Mouse (Mus musculus): Measurements from ENCODE around the gene Tomm40. TPM values are rescaled to one million over a fixed set of nuclear protein-coding genes. Genes with fewer than 3 reads are reported as not detected.

Gene Tomm40
- total RNA-seq, 1 experiment = 342 TPM

GRCm38 (mm10) chr7:19760021-19760420 lies 44.8 kb upstream of the Tomm40 start:
- TF ChIP-seq ZC3H11A (IDR thresholded peaks at IDR 0.05; ENCODE audit: borderline replicate concordance, low read depth, low read length) = no peak
- TF ChIP-seq ZNF384 (IDR thresholded peaks at IDR 0.05; ENCODE audit: low read depth, low read length) = no peak
- no peak for TF ChIP-seq HCFC1 (IDR thresholded peaks at IDR 0.05; ENCODE audit: borderline replicate concordance, insufficient read depth, low read length)
- no peak for TF ChIP-seq MAFK (IDR thresholded peaks at IDR 0.05; ENCODE audit: insufficient read depth, low read depth, low read length)
- TF ChIP-seq CHD2 (IDR thresholded peaks at IDR 0.05; ENCODE audit: low read depth, low read length) = no peak
- in situ Hi-C loops (cut with MboI; ENCODE audit: low sequenced_read_pairs in 2 of 2, unreplicated experiment in 2 of 2) = no loop called here
- H3K4me3 ChIP-seq (ENCODE audit: insufficient read depth in 1 of 2, low read depth in 1 of 2, low read length in 2 of 2, poor library complexity in 1 of 2, severe bottlenecking in 1 of 2) = no peak overlapping the region
- H3K9me3 ChIP-seq (ENCODE audit: control insufficient read depth, insufficient read depth, low read depth, low read length) = no peaks in the 10 kb centered on the region
- H3K4me1 ChIP-seq (ENCODE audit: control insufficient read depth in 2 of 2, insufficient read depth in 2 of 2, low read length in 2 of 2, poor library complexity in 1 of 2) = peaks cover 2 to 28% of the 10 kb centered on the region in 2 experiments; a peak in 3 of 4 replicates
- no peak overlapping the region for H3K27ac ChIP-seq (ENCODE audit: insufficient read depth, low read depth, low read length, poor library complexity, severe bottlenecking)
- H3K36me3 ChIP-seq (ENCODE audit: control insufficient read depth, insufficient read depth, low read length, poor library complexity, severe bottlenecking) = peaks cover 32% of the 10 kb centered on the region
- no peak for DNase-seq (ENCODE audit: low read depth, low spot score)
- H3K9ac ChIP-seq (ENCODE audit: insufficient read depth, low read depth, low read length, poor library complexity, severe bottlenecking) = no peak overlapping the region

- peaks cover 21% of the 10 kb centered on the region for H3K36me3 ChIP-seq (ENCODE audit: control insufficient read depth, insufficient read depth, low read length, poor library complexity, severe bottlenecking)
- no peaks in the 10 kb centered on the region for H3K9me3 ChIP-seq (ENCODE audit: control insufficient read depth, insufficient read depth, low read depth, low read length)
- DNase-seq (ENCODE audit: low read depth, low spot score) = no peak
- H3K4me1 ChIP-seq (ENCODE audit: control insufficient read depth in 2 of 2, insufficient read depth in 2 of 2, low read length in 2 of 2, poor library complexity in 1 of 2) = peaks cover 2 to 23% of the 10 kb centered on the region in 2 experiments; a peak in 3 of 4 replicates
- no peak for TF ChIP-seq ZNF384 (IDR thresholded peaks at IDR 0.05; ENCODE audit: low read depth, low read length)
- TF ChIP-seq ZC3H11A (IDR thresholded peaks at IDR 0.05; ENCODE audit: borderline replicate concordance, low read depth, low read length) = no peak
- TF ChIP-seq MAFK (IDR thresholded peaks at IDR 0.05; ENCODE audit: insufficient read depth, low read depth, low read length) = no peak
- TF ChIP-seq HCFC1 (IDR thresholded peaks at IDR 0.05; ENCODE audit: borderline replicate concordance, insufficient read depth, low read length) = no peak
- no peak for TF ChIP-seq CHD2 (IDR thresholded peaks at IDR 0.05; ENCODE audit: low read depth, low read length)
- in situ Hi-C loops (cut with MboI; ENCODE audit: low sequenced_read_pairs in 2 of 2, unreplicated experiment in 2 of 2) = loop anchor here in 1 of 2 experiments (10.0 kb wide), 1 partner anchor 56 kb away; no protein-coding TSS in a partner anchor
- peak overlapping the region in 1 of 2 experiments; percentile 11; a peak in 1 of 4 replicates for H3K4me3 ChIP-seq (ENCODE audit: insufficient read depth in 1 of 2, low read depth in 1 of 2, low read length in 2 of 2, poor library complexity in 1 of 2, severe bottlenecking in 1 of 2)
- no peak overlapping the region for H3K27ac ChIP-seq (ENCODE audit: insufficient read depth, low read depth, low read length, poor library complexity, severe bottlenecking)
- H3K9ac ChIP-seq (ENCODE audit: insufficient read depth, low read depth, low read length, poor library complexity, severe bottlenecking) = no peak overlapping the region
These were observed 43.4 kb upstream of the Tomm40 start for GRCm38 (mm10) chr7:19758623-19759022.

GRCm38 (mm10) chr7:19755851-19756786 lies 40.9 kb upstream of the Tomm40 start:
- H3K4me3 ChIP-seq (ENCODE audit: insufficient read depth in 1 of 2, low read depth in 1 of 2, low read length in 2 of 2, poor library complexity in 1 of 2, severe bottlenecking in 1 of 2) = no peak overlapping the region
- H3K36me3 ChIP-seq (ENCODE audit: control insufficient read depth, insufficient read depth, low read length, poor library complexity, severe bottlenecking) = peaks cover 12% of the 10 kb centered on the region
- H3K4me1 ChIP-seq (ENCODE audit: control insufficient read depth in 2 of 2, insufficient read depth in 2 of 2, low read length in 2 of 2, poor library complexity in 1 of 2) = peaks cover 2 to 22% of the 10 kb centered on the region in 2 experiments; a peak in 3 of 4 replicates
- H3K27ac ChIP-seq (ENCODE audit: insufficient read depth, low read depth, low read length, poor library complexity, severe bottlenecking) = no peak overlapping the region
- H3K9ac ChIP-seq (ENCODE audit: insufficient read depth, low read depth, low read length, poor library complexity, severe bottlenecking) = no peak overlapping the region; the same call in 1 of the 2 replicates
- no peak for DNase-seq (ENCODE audit: low read depth, low spot score)
- TF ChIP-seq HCFC1 (IDR thresholded peaks at IDR 0.05; ENCODE audit: borderline replicate concordance, insufficient read depth, low read length) = no peak
- H3K9me3 ChIP-seq (ENCODE audit: control insufficient read depth, insufficient read depth, low read depth, low read length) = no peaks in the 10 kb centered on the region
- in situ Hi-C loops (cut with MboI; ENCODE audit: low sequenced_read_pairs in 2 of 2, unreplicated experiment in 2 of 2) = loop anchor here in 1 of 2 experiments (10.0 kb wide), 1 partner anchor 59 kb away; no protein-coding TSS in a partner anchor

GRCm38 (mm10) chr7:19755008-19755407 lies 39.8 kb upstream of the Tomm40 start:
- Histone ChIP-seq H3K27ac (ENCODE audit: insufficient read depth, low read depth, low read length, poor library complexity, severe bottlenecking) (no peak overlapping the region), H3K9ac (ENCODE audit: insufficient read depth, low read depth, low read length, poor library complexity, severe bottlenecking) (no peak overlapping the region), H3K9me3 (ENCODE audit: control insufficient read depth, insufficient read depth, low read depth, low read length) (no peaks in the 10 kb centered on the region), H3K36me3 (ENCODE audit: control insufficient read depth, insufficient read depth, low read length, poor library complexity, severe bottlenecking) (peaks cover 12% of the 10 kb centered on the region), H3K4me1 (ENCODE audit: control insufficient read depth in 2 of 2, insufficient read depth in 2 of 2, low read length in 2 of 2, poor library complexity in 1 of 2) (peaks cover 2 to 24% of the 10 kb centered on the region in 2 experiments; a peak in 3 of 4 replicates), H3K4me3 (ENCODE audit: insufficient read depth in 1 of 2, low read depth in 1 of 2, low read length in 2 of 2, poor library complexity in 1 of 2, severe bottlenecking in 1 of 2) (no peak overlapping the region)
- in situ Hi-C loops (cut with MboI; ENCODE audit: low sequenced_read_pairs in 2 of 2, unreplicated experiment in 2 of 2) = loop anchor here in 1 of 2 experiments (10.0 kb wide), 1 partner anchor 60 kb away; no protein-coding TSS in a partner anchor
- TF ChIP-seq MAFK (IDR thresholded peaks at IDR 0.05; ENCODE audit: insufficient read depth, low read depth, low read length) (no peak), CHD2 (IDR thresholded peaks at IDR 0.05; ENCODE audit: low read depth, low read length) (no peak), ZC3H11A (IDR thresholded peaks at IDR 0.05; ENCODE audit: borderline replicate concordance, low read depth, low read length) (no peak), HCFC1 (IDR thresholded peaks at IDR 0.05; ENCODE audit: borderline replicate concordance, insufficient read depth, low read length) (no peak), ZNF384 (IDR thresholded peaks at IDR 0.05; ENCODE audit: low read depth, low read length) (no peak)
- no peak for DNase-seq (ENCODE audit: low read depth, low spot score)
